Mouse (Mus musculus) intestine, embryonic 14.5 days (tissue): Measurements from ENCODE around the gene Vax2. TPM values are rescaled to one million over a fixed set of nuclear protein-coding genes. Genes with fewer than 3 reads are reported as not detected.

Experiments
- ATAC-seq: fragments of 200-750 bp; cut with Nextera tagmentation; replicated peaks from 2 replicates; pipeline ENCODE4 v1.8.0; 2017; ENCODE audit warnings: low read depth, moderate number of reproducible peaks, moderate TSS enrichment, moderate library complexity; ENCODE audit not compliant: low FRiP score, low TSS enrichment
- DNase-seq: peaks from one replicate; pipeline ENCODE4 v3.0.0-alpha.2; 2018; ENCODE audit warnings: low spot score
- H3K27ac ChIP-seq: fragments of 300-500 bp; sonication (generic); 2 replicates; pipeline ENCODE4 v1.5.1; 2014; ENCODE audit warnings: low read depth, mild to moderate bottlenecking, control low read depth
- H3K27me3 ChIP-seq: fragments of 300-500 bp; sonication (generic); replicated peaks from 2 replicates; pipeline ENCODE4 v1.6.1; 2014; ENCODE audit warnings: low read length, control low read depth; ENCODE audit not compliant: control insufficient read depth, insufficient read depth
- H3K36me3 ChIP-seq: fragments of 300-500 bp; sonication (generic); 2 replicates; pipeline ENCODE4 v1.6.1; 2014; ENCODE audit warnings: low read length, control low read depth; ENCODE audit not compliant: control insufficient read depth, insufficient read depth
- H3K4me1 ChIP-seq: fragments of 300-500 bp; sonication (generic); replicated peaks from 2 replicates; pipeline ENCODE4 v1.6.1; 2014; ENCODE audit warnings: low read length, control low read depth, mixed read lengths; ENCODE audit not compliant: control insufficient read depth, insufficient read depth
- H3K4me2 ChIP-seq: fragments of 300-500 bp; sonication (generic); 2 replicates; pipeline ENCODE4 v1.6.1; 2014; ENCODE audit warnings: low read length
- H3K4me3 ChIP-seq: fragments of 300-500 bp; sonication (generic); 2 replicates; pipeline ENCODE4 v1.5.1; 2014; ENCODE audit warnings: low read depth, low read length, control low read depth, mixed read lengths
- H3K9ac ChIP-seq: fragments of 300-500 bp; sonication (generic); 2 replicates; pipeline ENCODE4 v1.6.1; 2014; ENCODE audit warnings: mild to moderate bottlenecking, low read length
- H3K9me3 ChIP-seq: fragments of 300-500 bp; sonication (generic); 2 replicates; pipeline ENCODE4 v1.6.1; 2016; ENCODE audit warnings: low read length, control low read depth; ENCODE audit not compliant: control insufficient read depth
- WGBS: fragments of 180-500 bp; shearing (Covaris S2); extraction: QIAGEN DNeasy Blood & Tissue Kit; methylation state at CpG from one replicate; pipeline ENCODE4 v1.1.7; 2014; 5-methylcytosine and 5-hydroxymethylcytosine counted together
- polyA plus RNA-seq: library from polyadenylated mRNA; unstranded; fragments of >200 nt; fragmentation: Nextera tagmentation; extraction: Ambion mirVana; gene quantifications from 2 replicates; pipeline ENCODE4 v1.2.1, GENCODE M21; 2014

Gene Vax2
- polyA plus RNA-seq, 1 experiment from 2014 or later, result not detected

DNA sequence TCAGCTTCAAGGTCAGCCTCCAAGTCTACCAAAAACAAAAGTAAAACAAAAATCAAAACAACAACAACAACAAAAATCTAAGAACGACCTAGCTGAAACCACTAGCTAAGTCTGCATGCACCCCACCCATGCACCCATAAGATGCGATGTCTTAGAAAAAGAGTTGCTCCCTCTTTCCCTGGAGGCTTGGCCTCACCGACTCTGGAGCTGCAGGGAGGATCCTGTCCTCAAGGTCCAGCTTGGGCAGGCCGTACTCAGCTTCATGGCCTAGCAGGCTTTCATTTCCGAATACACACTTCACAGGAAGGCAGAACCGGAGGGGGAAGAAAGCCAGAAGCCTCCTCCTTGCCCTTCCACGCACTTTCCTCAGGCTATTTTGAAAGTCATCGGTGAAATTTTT lies 6.0 kb downstream of the Vax2 start:
- no peaks in the 10 kb centered on the region for H3K4me1 ChIP-seq
- H3K27me3 ChIP-seq, result peaks cover 100% of the 10 kb centered on the region
- H3K36me3 ChIP-seq, result no peaks in the 10 kb centered on the region
- H3K4me2 ChIP-seq, result no peak overlapping the region
- 2% methylated on average over 8 of the region's 8 CpGs for WGBS
- H3K9me3 ChIP-seq, result no peaks in the 10 kb centered on the region
- no peak overlapping the region for H3K4me3 ChIP-seq
- peak; percentile 69 for DNase-seq
- ATAC-seq, result no peak
- H3K9ac ChIP-seq, result no peak overlapping the region
- H3K27ac ChIP-seq, result no peak overlapping the region

DNA sequence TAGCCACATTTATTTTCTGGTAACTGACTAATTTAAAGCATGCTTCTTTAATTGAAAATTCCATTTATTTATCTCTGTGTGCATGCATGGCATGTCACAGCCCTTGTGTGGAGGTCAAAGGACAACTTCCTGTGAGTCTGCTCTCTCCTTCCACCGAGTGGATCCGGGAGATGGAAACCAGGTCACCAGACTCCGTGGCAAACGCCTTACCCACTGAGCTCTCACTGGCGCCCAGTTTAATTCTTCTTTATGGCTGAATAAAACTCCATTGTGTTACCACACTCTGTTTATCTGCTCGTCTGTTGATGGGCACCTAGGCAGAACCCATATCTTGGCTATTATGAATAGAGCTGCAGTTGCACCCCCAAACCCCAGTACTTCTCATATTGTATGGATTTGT lies 11.5 kb downstream of the Vax2 start:
- H3K4me3 ChIP-seq, result no peak overlapping the region
- no peak overlapping the region for H3K9ac ChIP-seq
- 10% methylated on average over 6 of the region's 6 CpGs for WGBS
- no peak overlapping the region for H3K27ac ChIP-seq
- peaks cover 58% of the 10 kb centered on the region for H3K27me3 ChIP-seq
- H3K9me3 ChIP-seq, result no peaks in the 10 kb centered on the region
- DNase-seq (no peak), ATAC-seq (no peak)
- no peak overlapping the region for H3K4me2 ChIP-seq
- no peaks in the 10 kb centered on the region for H3K4me1 ChIP-seq
- H3K36me3 ChIP-seq, result no peaks in the 10 kb centered on the region

DNA sequence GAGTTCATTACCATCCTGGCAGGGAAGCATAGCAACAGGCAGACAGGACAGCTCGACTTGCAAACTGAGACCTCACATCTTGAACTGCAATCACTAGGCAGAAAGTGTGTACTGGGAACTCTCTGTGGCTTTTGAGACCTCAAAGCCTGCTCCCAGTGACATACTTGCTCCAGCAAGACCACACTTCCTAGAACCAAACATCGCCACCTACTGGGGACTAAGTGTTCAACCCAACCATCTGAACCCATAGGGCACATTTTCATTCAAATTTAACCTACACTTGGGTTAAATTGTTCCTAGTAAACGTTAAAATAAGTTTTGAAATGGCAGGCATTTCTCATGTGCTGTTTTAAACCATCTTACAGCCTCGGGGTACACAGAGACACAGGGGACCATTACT lies 16.1 kb downstream of the Vax2 start:
- H3K4me1 ChIP-seq, result no peaks in the 10 kb centered on the region
- no peaks in the 10 kb centered on the region for H3K36me3 ChIP-seq
- DNase-seq, result no peak
- H3K4me2 ChIP-seq, result no peak overlapping the region
- no peak overlapping the region for H3K27ac ChIP-seq
- WGBS, result 45% methylated on average over 4 of the region's 4 CpGs
- no peak overlapping the region for H3K4me3 ChIP-seq
- H3K27me3 ChIP-seq, result peaks cover 14% of the 10 kb centered on the region
- ATAC-seq, result no peak
- no peaks in the 10 kb centered on the region for H3K9me3 ChIP-seq
- H3K9ac ChIP-seq, result no peak overlapping the region

DNA sequence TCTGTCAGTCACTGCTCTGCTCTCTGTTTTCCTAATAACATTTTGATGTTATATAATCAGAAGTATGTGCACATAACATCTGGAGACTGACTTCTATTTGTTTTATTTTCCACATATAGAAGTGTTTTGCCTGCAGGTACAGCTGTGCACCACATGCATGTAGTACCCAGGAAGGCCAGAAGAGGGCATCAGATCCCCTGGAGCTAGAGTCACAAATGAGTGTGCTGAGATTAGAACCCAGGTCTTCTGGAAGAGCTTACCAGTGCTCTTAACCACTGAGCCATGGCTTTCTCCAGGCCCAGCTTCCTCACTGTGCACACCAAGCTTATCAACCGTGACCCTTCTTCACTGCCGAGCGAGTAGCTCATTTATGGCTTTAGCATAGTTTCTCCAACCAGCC lies 17.4 kb downstream of the Vax2 start:
- 89% methylated on average over 3 of the region's 3 CpGs for WGBS
- Histone ChIP-seq H3K4me2 (no peak overlapping the region), H3K4me3 (no peak overlapping the region), H3K9me3 (no peaks in the 10 kb centered on the region), H3K4me1 (no peaks in the 10 kb centered on the region), H3K9ac (no peak overlapping the region), H3K27me3 (0 out of 2 replicates have a peak, but pooled peaks cover 8% of the 10 kb centered on the region), H3K27ac (no peak overlapping the region), H3K36me3 (no peaks in the 10 kb centered on the region)
- no peak for ATAC-seq
- DNase-seq, result peak; percentile 73

DNA sequence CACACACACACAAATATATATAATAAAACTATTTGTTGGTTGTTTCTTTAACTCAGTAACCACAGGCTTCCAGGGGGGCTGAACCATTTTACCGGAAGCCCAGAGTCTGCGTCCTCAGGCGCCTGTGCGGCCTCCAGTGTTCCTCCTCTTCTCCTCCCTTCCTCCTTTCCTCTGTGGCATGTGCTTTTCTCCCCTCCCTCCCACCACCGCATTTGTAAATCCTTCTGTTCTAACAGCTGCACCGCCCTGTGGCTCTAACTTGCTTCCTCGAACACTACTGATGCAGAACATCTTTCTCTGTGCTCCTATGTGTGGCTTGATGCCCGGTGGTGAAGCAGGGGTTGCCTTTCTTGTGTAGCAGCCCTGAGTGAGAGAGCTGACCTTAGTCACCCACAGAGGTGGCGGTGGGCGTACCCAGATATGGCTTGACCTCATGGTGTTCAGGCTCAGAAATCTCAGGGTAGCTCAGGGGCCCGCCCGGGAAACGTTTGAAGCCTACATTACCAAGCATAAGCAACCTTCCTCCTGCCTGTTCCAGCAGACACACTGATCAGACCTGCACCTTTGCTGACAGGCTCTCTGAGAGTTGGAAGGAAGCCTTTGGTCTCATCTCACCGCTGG lies 18.4 kb downstream of the Vax2 start:
- no peaks in the 10 kb centered on the region for H3K4me1 ChIP-seq
- H3K27ac ChIP-seq, result no peak overlapping the region
- H3K4me2 ChIP-seq, result no peak overlapping the region
- 0 out of 2 replicates have a peak, but pooled peaks cover 7% of the 10 kb centered on the region for H3K27me3 ChIP-seq
- H3K36me3 ChIP-seq, result no peaks in the 10 kb centered on the region
- H3K9ac ChIP-seq, result no peak overlapping the region
- 68% methylated on average over 14 of the region's 14 CpGs for WGBS
- no peak for DNase-seq
- H3K4me3 ChIP-seq, result no peak overlapping the region
- ATAC-seq, result no peak
- H3K9me3 ChIP-seq, result peaks cover 6% of the 10 kb centered on the region; the same call in 1 of the 2 replicates

DNA sequence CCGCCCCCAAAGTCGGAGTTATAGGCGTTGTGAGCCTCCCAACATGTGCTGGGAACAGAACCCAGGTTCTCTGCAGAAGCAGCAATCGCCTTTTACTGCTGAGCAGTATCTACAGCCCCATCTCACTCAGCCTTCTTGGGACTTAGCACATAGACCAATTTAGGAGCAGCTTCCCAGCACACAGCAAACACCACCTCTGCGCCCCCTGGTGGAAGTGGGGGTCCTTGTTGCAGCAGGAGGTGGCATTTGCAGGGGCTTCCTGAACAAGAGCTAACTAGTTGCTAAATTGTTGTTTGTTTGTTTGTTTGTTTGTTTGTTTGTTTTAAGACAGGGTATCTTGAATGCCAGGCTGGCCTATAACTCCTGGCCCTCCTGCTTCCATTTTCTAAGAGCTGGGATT lies 20.1 kb downstream of the Vax2 start:
- no peak overlapping the region for H3K27ac ChIP-seq
- ATAC-seq (no peak), DNase-seq (peak; percentile 90)
- 26% methylated on average over 5 of the region's 5 CpGs for WGBS
- H3K9me3 ChIP-seq, result peaks cover 6% of the 10 kb centered on the region; the same call in 1 of the 2 replicates
- 0 out of 2 replicates have a peak, but pooled peaks cover 3% of the 10 kb centered on the region for H3K27me3 ChIP-seq
- H3K4me2 ChIP-seq, result no peak overlapping the region
- H3K36me3 ChIP-seq, result no peaks in the 10 kb centered on the region
- no peak overlapping the region for H3K4me3 ChIP-seq
- no peak overlapping the region for H3K9ac ChIP-seq
- no peaks in the 10 kb centered on the region for H3K4me1 ChIP-seq

DNA sequence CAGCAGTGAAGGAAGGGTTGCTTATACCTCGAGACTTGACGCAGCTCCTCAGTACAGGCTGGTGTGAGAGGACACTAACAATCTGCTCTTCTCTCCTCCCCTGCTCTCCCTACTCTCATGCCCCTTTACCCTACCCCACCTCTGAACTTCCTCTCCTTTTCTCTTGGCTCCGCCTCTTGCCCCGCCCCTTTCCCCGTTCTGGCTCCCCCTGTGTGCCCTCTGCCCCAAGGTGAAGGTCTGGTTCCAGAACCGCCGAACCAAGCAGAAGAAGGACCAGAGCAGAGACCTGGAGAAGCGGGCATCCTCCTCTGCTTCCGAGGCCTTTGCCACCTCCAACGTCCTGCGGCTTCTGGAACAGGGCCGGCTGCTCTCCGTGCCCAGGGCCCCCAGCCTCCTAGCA lies 26.2 kb downstream of the Vax2 start:
- Histone ChIP-seq H3K4me2 (no peak overlapping the region), H3K4me3 (no peak overlapping the region), H3K4me1 (no peaks in the 10 kb centered on the region), H3K27me3 (no peaks in the 10 kb centered on the region), H3K9me3 (peaks cover 6% of the 10 kb centered on the region; the same call in 1 of the 2 replicates), H3K36me3 (no peaks in the 10 kb centered on the region), H3K27ac (no peak overlapping the region), H3K9ac (no peak overlapping the region)
- WGBS, result 22% methylated on average over 11 of the region's 13 CpGs
- ATAC-seq, result no peak
- DNase-seq, result no peak

DNA sequence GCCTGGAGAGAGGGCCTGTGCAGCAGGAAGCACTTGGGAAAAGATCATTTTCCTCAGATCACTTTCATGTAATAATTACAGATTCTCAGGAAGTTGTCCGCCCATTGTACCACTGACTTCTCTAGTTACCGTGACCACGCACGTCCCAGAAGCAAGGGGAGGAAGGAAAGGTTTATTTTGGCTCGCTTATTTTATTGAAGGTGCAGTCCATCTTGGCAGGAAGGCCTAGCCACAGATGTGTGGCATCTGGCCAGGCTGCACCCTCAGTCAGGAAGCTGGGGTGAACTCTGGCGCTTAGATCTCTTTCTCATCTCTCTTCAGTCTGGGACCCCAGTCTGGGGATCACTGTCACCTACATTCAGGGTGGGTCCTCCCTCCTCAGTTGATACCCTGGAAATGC lies 27.5 kb downstream of the Vax2 start:
- Histone ChIP-seq H3K27me3 (no peaks in the 10 kb centered on the region), H3K9ac (no peak overlapping the region), H3K27ac (no peak overlapping the region), H3K4me1 (no peaks in the 10 kb centered on the region), H3K36me3 (no peaks in the 10 kb centered on the region), H3K4me3 (no peak overlapping the region), H3K4me2 (no peak overlapping the region), H3K9me3 (peaks cover 6% of the 10 kb centered on the region; the same call in 1 of the 2 replicates)
- DNase-seq, result no peak
- 61% methylated on average over 6 of the region's 6 CpGs for WGBS
- no peak for ATAC-seq

DNA sequence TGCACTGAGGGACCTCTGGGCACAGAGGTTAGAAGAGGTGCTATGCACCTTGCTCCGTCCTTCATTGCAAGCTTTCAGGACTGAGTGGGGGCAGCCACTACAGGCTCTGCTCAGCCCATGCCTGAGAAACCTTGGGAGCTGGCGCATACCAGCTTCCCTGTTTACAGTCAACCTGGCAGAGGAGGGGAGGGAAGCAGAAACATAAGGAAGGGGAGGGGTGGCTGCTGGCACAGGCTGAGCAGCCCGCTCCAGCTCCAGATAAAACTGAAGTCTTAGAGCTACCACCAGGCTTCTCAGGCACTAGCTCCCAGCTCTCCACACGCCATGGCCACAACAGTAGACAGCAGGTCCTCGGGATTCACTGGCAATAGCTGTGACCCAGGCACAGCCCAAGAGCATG lies 31.7 kb downstream of the Vax2 start, which contains the start of gene Atp6v1b1:
Gene Atp6v1b1, plus strand, starts transcription at position 230 of the 400 bp plus-strand sequence.
- Histone ChIP-seq H3K27me3 (no peaks in the 10 kb centered on the region), H3K36me3 (no peaks in the 10 kb centered on the region), H3K4me2 (no peak within 1 kb of the TSS), H3K4me3 (no peak within 1 kb of the TSS), H3K4me1 (no peaks in the 10 kb centered on the region), H3K9ac (no peak within 1 kb of the TSS), H3K27ac (no peak within 1 kb of the TSS), H3K9me3 (no peaks in the 10 kb centered on the region)
- 64% methylated on average over 5 of the region's 5 CpGs for WGBS
- ATAC-seq (no peak), DNase-seq (no peak)
